Mouse (Mus musculus) embryo, embryonic 11.5 days (tissue): ENCODE measurements around the gene P2ry13.

Experiments
- DNase-seq: peaks from one replicate; pipeline ENCODE4 v3.0.0-alpha.2; 2012; ENCODE audit warnings: low read depth, low spot score

P2ry13 gene

GRCm38 (mm10) chr3:59197329-59197948 lies 13.2 kb downstream of the P2ry13 start:
- no peak for DNase-seq

- DNase-seq: no peak
Observed at GRCm38 (mm10) chr3:59194938-59195337, 15.7 kb downstream of the P2ry13 start, which contains the start of gene Gpr87. Gene Gpr87 (minus strand): TSS chr3:59195104.

- no peak for DNase-seq
Observed at GRCm38 (mm10) chr3:59194099-59194498, 16.6 kb downstream of the P2ry13 start.

- DNase-seq: no peak
Observed at GRCm38 (mm10) chr3:59191674-59192073, 19.0 kb downstream of the P2ry13 start.

- DNase-seq: no peak
Observed at GRCm38 (mm10) chr3:59187336-59187735, 23.3 kb downstream of the P2ry13 start.

- no peak for DNase-seq
Observed at GRCm38 (mm10) chr3:59185662-59186061, 25.0 kb downstream of the P2ry13 start.

- DNase-seq: no peak
Observed at GRCm38 (mm10) chr3:59182129-59182528, 28.6 kb downstream of the P2ry13 start.

- DNase-seq: no peak
Observed at GRCm38 (mm10) chr3:59181134-59181533, 29.5 kb downstream of the P2ry13 start.

- no peak for DNase-seq
Observed at GRCm38 (mm10) chr3:59176871-59177270, 33.8 kb downstream of the P2ry13 start.

GRCm38 (mm10) chr3:59175234-59175633 lies 35.4 kb downstream of the P2ry13 start:
- DNase-seq: peak; percentile 46

- DNase-seq: no peak
Observed at GRCm38 (mm10) chr3:59174426-59175154, 36.1 kb downstream of the P2ry13 start.

GRCm38 (mm10) chr3:59169921-59170627 lies 40.6 kb downstream of the P2ry13 start:
- DNase-seq: no peak

- no peak for DNase-seq
Observed at GRCm38 (mm10) chr3:59169215-59169614, 41.5 kb downstream of the P2ry13 start.

- no peak for DNase-seq
Observed at GRCm38 (mm10) chr3:59168476-59168875, 42.2 kb downstream of the P2ry13 start.

GRCm38 (mm10) chr3:59167417-59168054 lies 43.1 kb downstream of the P2ry13 start:
- DNase-seq: no peak

- no peak for DNase-seq
Observed at GRCm38 (mm10) chr3:59160465-59160864, 50.2 kb downstream of the P2ry13 start.
